Mouse (Mus musculus) ES-E14 (cell line): Measurements from ENCODE around the gene Ogg1. TPM values are rescaled to one million over a fixed set of nuclear protein-coding genes. Genes with fewer than 3 reads are reported as not detected.
A peak's percentile ranks its signal among the peaks of the same experiment; 100 is the strongest.

Experiments
- DNase-seq: peaks from one replicate; pipeline ENCODE4 v3.0.0-alpha.2; 2013; ENCODE audit warnings: low read depth, low spot score
- H3K27ac ChIP-seq: 2 replicates; pipeline ENCODE4 v1.5.1; 2012; ENCODE audit warnings: low read depth, mild to moderate bottlenecking, low read length, moderate library complexity, mixed read lengths; ENCODE audit not compliant: poor library complexity, insufficient read depth, severe bottlenecking
- H3K36me3 ChIP-seq: 2 replicates; pipeline ENCODE4 v1.6.1; 2012; ENCODE audit warnings: mild to moderate bottlenecking, low read length, moderate library complexity, mixed read lengths; ENCODE audit not compliant: control insufficient read depth, poor library complexity, insufficient read depth, severe bottlenecking
- H3K4me1 ChIP-seq, 2 experiments: fragments of 150-350 bp in 1 of 2; sonication (generic) in 1 of 2; 2 replicates each; pipeline ENCODE4 v1.6.1; 2012; ENCODE audit warnings: low read length in 2 of 2, mild to moderate bottlenecking in 1 of 2, mixed read lengths in 1 of 2; ENCODE audit not compliant: control insufficient read depth in 2 of 2, insufficient read depth in 2 of 2, poor library complexity in 1 of 2
- H3K4me3 ChIP-seq, 2 experiments: fragments of 150-350 bp in 1 of 2; sonication (generic) in 1 of 2; 2 replicates each; pipeline ENCODE4 v1.5.1; 2012; ENCODE audit warnings: low read length in 2 of 2, low read depth in 1 of 2, mild to moderate bottlenecking in 1 of 2, mixed read lengths in 1 of 2; ENCODE audit not compliant: insufficient read depth in 1 of 2, poor library complexity in 1 of 2, severe bottlenecking in 1 of 2
- H3K9ac ChIP-seq: 2 replicates; pipeline ENCODE4 v1.6.1; 2012; ENCODE audit warnings: low read depth, mild to moderate bottlenecking, low read length, mixed read lengths; ENCODE audit not compliant: poor library complexity, insufficient read depth, severe bottlenecking
- H3K9me3 ChIP-seq: fragments of 150-350 bp; sonication (generic); 2 replicates; pipeline ENCODE4 v1.6.1; 2012; ENCODE audit warnings: low read depth, mild to moderate bottlenecking, low read length; ENCODE audit not compliant: control insufficient read depth, insufficient read depth
- CHD2 ChIP-seq: IDR thresholded peaks from 2 replicates; pipeline ENCODE4 v1.6.1; 2014; ENCODE audit warnings: mild to moderate bottlenecking, low read depth, low read length, inconsistent platforms
- HCFC1 ChIP-seq: IDR thresholded peaks from 2 replicates; pipeline ENCODE4 v1.6.1; 2012; ENCODE audit warnings: low read length, inconsistent platforms, borderline replicate concordance; ENCODE audit not compliant: insufficient read depth
- MAFK ChIP-seq: IDR thresholded peaks from 2 replicates; pipeline ENCODE4 v1.6.1; 2014; ENCODE audit warnings: mild to moderate bottlenecking, low read depth, low read length, inconsistent platforms; ENCODE audit not compliant: insufficient read depth
- ZC3H11A ChIP-seq: IDR thresholded peaks from 2 replicates; pipeline ENCODE4 v1.6.1; 2012; ENCODE audit warnings: low read depth, mild to moderate bottlenecking, inconsistent platforms, low read length, borderline replicate concordance
- ZNF384 ChIP-seq: IDR thresholded peaks from 2 replicates; pipeline ENCODE4 v1.6.1; 2012; ENCODE audit warnings: low read depth, low read length, inconsistent platforms
- in situ Hi-C, 2 experiments: fragments of 600-800 bp; cut with MboI; formaldehyde crosslinking; loops; one replicate each; pipeline ENCODE4 v1.15.1; 2025; ENCODE audit warnings: low sequenced_read_pairs in 2 of 2, inconsistent platforms in 1 of 2; ENCODE audit not compliant: unreplicated experiment in 2 of 2
- total RNA-seq: library from RNA; depleted of rRNA; stranded (reverse); fragments of 300-350 nt; gene quantifications from 2 replicates; pipeline ENCODE4 v1.2.3, GENCODE M21; 2012

The Ogg1 gene
- total RNA-seq, 1 experiment: 13.0 TPM

GRCm38 (mm10) chr6:113307481-113308121, 19.2 kb upstream of the Ogg1 start:
- Histone ChIP-seq H3K27ac (peak overlapping the region; percentile 98), H3K4me1 (peaks cover 2 to 3% of the 10 kb centered on the region in 2 experiments; a peak in 2 of 4 replicates), H3K9me3 (no peaks in the 10 kb centered on the region), H3K9ac (peak overlapping the region; percentile 98), H3K4me3 (peak overlapping the region; percentile 89 to 97), H3K36me3 (peaks cover 10% of the 10 kb centered on the region; the same call in 1 of the 2 replicates)
- TF ChIP-seq MAFK: 0 out of 2 replicates have a peak, but pooled peaks have one; percentile 4
- TF ChIP-seq HCFC1: no peak
- in situ Hi-C loops: no loop called here
- no peak for DNase-seq

GRCm38 (mm10) chr6:113308141-113308540, 18.6 kb upstream of the Ogg1 start:
- Histone ChIP-seq H3K9ac (peak overlapping the region; percentile 98), H3K4me3 (peak overlapping the region; percentile 89 to 97), H3K9me3 (no peaks in the 10 kb centered on the region), H3K4me1 (peaks cover 2 to 3% of the 10 kb centered on the region in 2 experiments; a peak in 2 of 4 replicates), H3K36me3 (peaks cover 10% of the 10 kb centered on the region; the same call in 1 of the 2 replicates), H3K27ac (no peak overlapping the region)
- DNase-seq: no peak
- TF ChIP-seq HCFC1: no peak
- no peak for TF ChIP-seq MAFK
- no peak for TF ChIP-seq CHD2
- no peak for TF ChIP-seq ZC3H11A
- no peak for TF ChIP-seq ZNF384
- in situ Hi-C loops: no loop called here

DNA sequence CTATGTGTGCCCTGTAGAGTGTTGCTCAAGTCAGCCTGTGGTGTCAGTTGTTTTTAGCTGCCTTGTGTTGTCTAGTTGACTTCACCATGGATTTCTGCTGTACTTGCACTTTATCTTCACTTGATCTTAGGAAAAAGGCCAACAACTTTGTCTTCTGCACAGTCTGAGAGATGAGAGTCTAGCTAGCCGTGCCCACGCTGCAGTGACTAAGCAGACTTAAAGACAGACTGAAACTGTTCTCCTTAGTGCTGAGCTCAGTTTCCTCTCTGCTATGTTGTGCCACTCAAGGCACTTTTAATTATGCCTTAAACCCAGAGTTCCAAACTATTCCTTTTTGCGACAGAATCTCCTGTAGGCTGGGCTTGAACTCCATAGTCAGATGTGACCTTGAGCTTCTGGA, 10.8 kb upstream of the Ogg1 start:
- no peak for DNase-seq
- Histone ChIP-seq H3K36me3 (peaks cover 64% of the 10 kb centered on the region), H3K4me3 (no peak overlapping the region), H3K4me1 (no peaks in the 10 kb centered on the region), H3K9ac (no peak overlapping the region), H3K9me3 (no peaks in the 10 kb centered on the region), H3K27ac (no peak overlapping the region)
- TF ChIP-seq CHD2: no peak
- no peak for TF ChIP-seq MAFK
- no peak for TF ChIP-seq HCFC1
- no peak for TF ChIP-seq ZNF384
- no peak for TF ChIP-seq ZC3H11A
- in situ Hi-C loops: no loop called here

- no peak overlapping the region for H3K4me3 ChIP-seq
- no peak for TF ChIP-seq HCFC1
- TF ChIP-seq MAFK: no peak
- TF ChIP-seq CHD2: no peak
- no peak for TF ChIP-seq ZC3H11A
- TF ChIP-seq ZNF384: no peak
- no peaks in the 10 kb centered on the region for H3K4me1 ChIP-seq
- no peak overlapping the region for H3K9ac ChIP-seq
- no peaks in the 10 kb centered on the region for H3K9me3 ChIP-seq
- in situ Hi-C loops: no loop called here
- no peak for DNase-seq
- no peak overlapping the region for H3K27ac ChIP-seq
- peaks cover 16% of the 10 kb centered on the region for H3K36me3 ChIP-seq
Measured at GRCm38 (mm10) chr6:113329396-113329795, 2.6 kb downstream of the Ogg1 start.

- Histone ChIP-seq H3K4me3 (no peak overlapping the region), H3K9me3 (no peaks in the 10 kb centered on the region), H3K4me1 (no peaks in the 10 kb centered on the region), H3K36me3 (peaks cover 19% of the 10 kb centered on the region; the same call in 1 of the 2 replicates), H3K27ac (no peak overlapping the region), H3K9ac (no peak overlapping the region)
- TF ChIP-seq MAFK: no peak
- TF ChIP-seq ZNF384: no peak
- TF ChIP-seq HCFC1: no peak
- no peak for TF ChIP-seq CHD2
- no peak for TF ChIP-seq ZC3H11A
- DNase-seq: no peak
- in situ Hi-C loops: no loop called here
Measured at GRCm38 (mm10) chr6:113330547-113330946, 3.8 kb downstream of the Ogg1 start.
